Mouse (Mus musculus): ENCODE results near the gene Ogfod1. TPM values are rescaled to one million over a fixed set of nuclear protein-coding genes. Genes with fewer than 3 reads are reported as not detected.

Gene Ogfod1
- total and polyA plus RNA-seq, 3 experiments, result 16.6 to 31.9 (median 26.9) TPM

GRCm38 (mm10) chr8:94010101-94010705 lies 26.8 kb upstream of the Ogfod1 start:
- no peak for TF ChIP-seq PAX5 (IDR thresholded peaks at IDR 0.05; ENCODE audit: low read length)
- peak; percentile 70 for TF ChIP-seq IRF4 (IDR thresholded peaks at IDR 0.05; ENCODE audit: low read depth, low read length)
- peak; percentile 62 for TF ChIP-seq JUND (conservative IDR thresholded peaks at IDR 0.05; ENCODE audit: low read depth, low read length)
- peak; percentile 62; the same call in 1 of the 2 replicates for TF ChIP-seq JUN (IDR thresholded peaks at IDR 0.05; ENCODE audit: insufficient read depth, low read depth, low read length)
- no peak for TF ChIP-seq MEF2A (IDR thresholded peaks at IDR 0.05; ENCODE audit: borderline replicate concordance, low read depth, low read length)
- TF ChIP-seq ETS1 (conservative IDR thresholded peaks at IDR 0.05; ENCODE audit: low read depth, low read length), result peak; percentile 77
- no peak for TF ChIP-seq UBTF (IDR thresholded peaks at IDR 0.05; ENCODE audit: low read depth, low read length)
- TF ChIP-seq SMC3 (IDR thresholded peaks at IDR 0.05; ENCODE audit: low read depth, low read length), result no peak
- peak; percentile 55; the same call in 1 of the 2 replicates for TF ChIP-seq MXI1 (IDR thresholded peaks at IDR 0.05; ENCODE audit: low read depth, low read length)
- peak; percentile 60; the same call in 1 of the 2 replicates for TF ChIP-seq MAX (IDR thresholded peaks at IDR 0.05; ENCODE audit: low read length)
- no peak for TF ChIP-seq CHD1 (IDR thresholded peaks at IDR 0.05; ENCODE audit: low read depth, low read length)
- no peak for TF ChIP-seq ELF1 (IDR thresholded peaks at IDR 0.05; ENCODE audit: low read depth, low read length)
- TF ChIP-seq GABPA (IDR thresholded peaks at IDR 0.05; ENCODE audit: insufficient replicate concordance, low read depth, low read length), result no peak
- no peak for TF ChIP-seq ZNF384 (IDR thresholded peaks at IDR 0.05; ENCODE audit: low read depth, low read length)
- peak; percentile 71 for TF ChIP-seq EP300 (IDR thresholded peaks at IDR 0.05; ENCODE audit: low read length)
- no peak for TF ChIP-seq ZC3H11A (IDR thresholded peaks at IDR 0.05; ENCODE audit: low read depth, low read length)
- peak; percentile 56; the same call in 1 of the 2 replicates for TF ChIP-seq CHD2 (IDR thresholded peaks at IDR 0.05; ENCODE audit: low read length)
- TF ChIP-seq TBP (conservative IDR thresholded peaks at IDR 0.05; ENCODE audit: low read depth, low read length), result peak; percentile 70
- 0 out of 2 replicates have a peak, but pooled peaks have one; percentile 31 for TF ChIP-seq TCF12 (IDR thresholded peaks at IDR 0.05; ENCODE audit: low read depth, low read length)
- TF ChIP-seq MAFK (IDR thresholded peaks at IDR 0.05; ENCODE audit: insufficient replicate concordance, low read length), result no peak
- 0 out of 2 replicates have a peak, but pooled peaks have one; percentile 23 for TF ChIP-seq POLR2A (IDR thresholded peaks at IDR 0.05; ENCODE audit: low read depth, low read length)
- TF ChIP-seq RAD21 (IDR thresholded peaks at IDR 0.05; ENCODE audit: low read depth, low read length), result no peak
- 0 out of 2 replicates have a peak, but pooled peaks have one; percentile 2 for TF ChIP-seq HCFC1 (IDR thresholded peaks at IDR 0.05; ENCODE audit: low read depth, low read length)
- peak; percentile 62 for TF ChIP-seq MYC (IDR thresholded peaks at IDR 0.05; ENCODE audit: low read depth, low read length)
- TF ChIP-seq BHLHE40 (IDR thresholded peaks at IDR 0.05; ENCODE audit: low read depth, low read length), result peak; percentile 39; the same call in 1 of the 2 replicates
- no peak for TF ChIP-seq POLR2AphosphoS2 (IDR thresholded peaks at IDR 0.05; ENCODE audit: low read depth, low read length)
- TF ChIP-seq NELFE (IDR thresholded peaks at IDR 0.05; ENCODE audit: low read depth, low read length), result no peak
- no peak for TF ChIP-seq USF2 (conservative IDR thresholded peaks at IDR 0.05; ENCODE audit: low read depth, low read length)
- TF ChIP-seq ZKSCAN1 (IDR thresholded peaks at IDR 0.05; ENCODE audit: borderline replicate concordance, low read depth, low read length), result no peak
- 0 out of 2 replicates have a peak, but pooled peaks have one; percentile 11 for TF ChIP-seq NRF1 (IDR thresholded peaks at IDR 0.05; ENCODE audit: low read depth, low read length)
- TF ChIP-seq MAZ (IDR thresholded peaks at IDR 0.05; ENCODE audit: low read depth, low read length), result no peak; the same call in 1 of the 2 replicates
- peak; percentile 78; the same call in 1 of the 2 replicates for TF ChIP-seq SIN3A (IDR thresholded peaks at IDR 0.05; ENCODE audit: low read length)
- TF ChIP-seq ZMIZ1 (IDR thresholded peaks at IDR 0.05; ENCODE audit: low read depth, low read length), result no peak
- TF ChIP-seq RCOR1 (conservative IDR thresholded peaks at IDR 0.05; ENCODE audit: low read depth, low read length), result peak; percentile 32; the same call in 1 of the 2 replicates
- no peak for TF ChIP-seq CTCF (conservative IDR thresholded peaks at IDR 0.05 in 1 of 2, IDR thresholded peaks at IDR 0.05 in 1 of 2; ENCODE audit: low read depth in 2 of 2, low read length in 2 of 2)
- TF ChIP-seq USF1 (IDR thresholded peaks at IDR 0.05; ENCODE audit: low read depth, low read length), result no peak
- no peak for TF ChIP-seq KAT2A (IDR thresholded peaks at IDR 0.05; ENCODE audit: insufficient replicate concordance, low read length)
- no peak for TF ChIP-seq E2F4 (IDR thresholded peaks at IDR 0.05; ENCODE audit: insufficient replicate concordance, low read depth, low read length)
- no peaks in the 10 kb centered on the region for H3K9me3 ChIP-seq (replicated peaks; ENCODE audit: low read length)
- peak overlapping the region; percentile 82 for H3K9ac ChIP-seq (ENCODE audit: insufficient read depth, low read depth)
- dilution Hi-C loops (cut with MboI; ENCODE audit: extremely low pct_ligation_motif_present, extremely low pct_unique_long_range_greater_than_20kb, low sequenced_read_pairs) (no loop called here), in situ Hi-C loops (cut with MboI; ENCODE audit: low pct_ligation_motif_present, low pct_unique_long_range_greater_than_20kb, low sequenced_read_pairs) (no loop called here)
- H3K79me2 ChIP-seq (replicated peaks; ENCODE audit: control insufficient read depth, extremely low read depth, insufficient read depth, poor library complexity, severe bottlenecking), result peaks cover 56% of the 10 kb centered on the region
- H3K4me1 ChIP-seq (ENCODE audit: control insufficient read depth in 1 of 2, insufficient read depth in 2 of 2), result peaks cover 7 to 38% of the 10 kb centered on the region in 2 experiments
- peak; percentile 68 for DNase-seq (ENCODE audit: extremely low read depth)
- peak overlapping the region; percentile 13 to 96 (median 68) for H3K4me3 ChIP-seq (replicated peaks in 1 of 3; ENCODE audit: low read depth in 2 of 3, low read length in 2 of 3, poor library complexity in 1 of 3)
- H3K27me3 ChIP-seq (replicated peaks), result no peaks in the 10 kb centered on the region
- peak overlapping the region; percentile 97 for H3K4me2 ChIP-seq (ENCODE audit: insufficient read depth, low read depth, poor library complexity, severe bottlenecking)
- peaks cover 3 to 21% of the 10 kb centered on the region in 2 experiments for H3K36me3 ChIP-seq (replicated peaks in 1 of 2; ENCODE audit: control insufficient read depth in 1 of 2, insufficient read depth in 1 of 2, low read length in 1 of 2)
- peak overlapping the region; percentile 67 for H3K27ac ChIP-seq (ENCODE audit: insufficient read depth, low read depth)
